Mouse (Mus musculus): Measurements from ENCODE around the gene Mrnip. TPM values are rescaled to one million over a fixed set of nuclear protein-coding genes. Genes with fewer than 3 reads are reported as not detected.

The Mrnip gene
- polyA plus RNA-seq, 1 experiment: 0.79 TPM

- no peaks in the 10 kb centered on the region for H3K27me3 ChIP-seq (ENCODE audit: control insufficient read depth)
- peaks cover 22% of the 10 kb centered on the region for H3K36me3 ChIP-seq (ENCODE audit: control insufficient read depth)
- no peaks in the 10 kb centered on the region for H3K9me3 ChIP-seq (ENCODE audit: control insufficient read depth, low read length)
- peaks cover 27% of the 10 kb centered on the region for H3K4me1 ChIP-seq (ENCODE audit: control insufficient read depth)
- H3K4me3 ChIP-seq (replicated peaks): no peak overlapping the region
- TF ChIP-seq GATA1 (IDR thresholded peaks at IDR 0.05; ENCODE audit: low read length) (no peak), TAL1 (IDR thresholded peaks at IDR 0.05; ENCODE audit: low read length) (no peak)
Observed at GRCm38 (mm10) chr11:50177111-50177510, 2.9 kb downstream of the Mrnip start.

GRCm38 (mm10) chr11:50178532-50179488 lies 4.6 kb downstream of the Mrnip start:
- Histone ChIP-seq H3K27me3 (ENCODE audit: control insufficient read depth) (no peaks in the 10 kb centered on the region), H3K4me3 (replicated peaks) (no peak overlapping the region), H3K4me1 (ENCODE audit: control insufficient read depth) (peaks cover 34% of the 10 kb centered on the region), H3K9me3 (ENCODE audit: control insufficient read depth, low read length) (no peaks in the 10 kb centered on the region), H3K36me3 (ENCODE audit: control insufficient read depth) (peaks cover 30% of the 10 kb centered on the region)
- TF ChIP-seq TAL1 (IDR thresholded peaks at IDR 0.05; ENCODE audit: low read length) (no peak), GATA1 (IDR thresholded peaks at IDR 0.05; ENCODE audit: low read length) (no peak)

GRCm38 (mm10) chr11:50180478-50181231 lies 6.4 kb downstream of the Mrnip start:
- Histone ChIP-seq H3K4me3 (replicated peaks) (no peak overlapping the region), H3K27me3 (ENCODE audit: control insufficient read depth) (no peaks in the 10 kb centered on the region), H3K36me3 (ENCODE audit: control insufficient read depth) (peaks cover 31% of the 10 kb centered on the region), H3K9me3 (ENCODE audit: control insufficient read depth, low read length) (no peaks in the 10 kb centered on the region), H3K4me1 (ENCODE audit: control insufficient read depth) (peaks cover 21% of the 10 kb centered on the region)
- TF ChIP-seq TAL1 (IDR thresholded peaks at IDR 0.05; ENCODE audit: low read length): no peak
- TF ChIP-seq GATA1 (IDR thresholded peaks at IDR 0.05; ENCODE audit: low read length): no peak

GRCm38 (mm10) chr11:50182702-50183101 lies 8.5 kb downstream of the Mrnip start:
- peaks cover 24% of the 10 kb centered on the region for H3K36me3 ChIP-seq (ENCODE audit: control insufficient read depth)
- no peaks in the 10 kb centered on the region for H3K27me3 ChIP-seq (ENCODE audit: control insufficient read depth)
- TF ChIP-seq TAL1 (IDR thresholded peaks at IDR 0.05; ENCODE audit: low read length) (no peak), GATA1 (IDR thresholded peaks at IDR 0.05; ENCODE audit: low read length) (no peak)
- H3K4me3 ChIP-seq (replicated peaks): no peak overlapping the region
- no peaks in the 10 kb centered on the region for H3K9me3 ChIP-seq (ENCODE audit: control insufficient read depth, low read length)
- H3K4me1 ChIP-seq (ENCODE audit: control insufficient read depth): peaks cover 10% of the 10 kb centered on the region

GRCm38 (mm10) chr11:50184788-50185187 lies 10.5 kb downstream of the Mrnip start:
- no peak for TF ChIP-seq GATA1 (IDR thresholded peaks at IDR 0.05; ENCODE audit: low read length)
- no peak for TF ChIP-seq TAL1 (IDR thresholded peaks at IDR 0.05; ENCODE audit: low read length)
- H3K9me3 ChIP-seq (ENCODE audit: control insufficient read depth, low read length): no peaks in the 10 kb centered on the region
- peaks cover 8% of the 10 kb centered on the region for H3K4me1 ChIP-seq (ENCODE audit: control insufficient read depth)
- no peaks in the 10 kb centered on the region for H3K27me3 ChIP-seq (ENCODE audit: control insufficient read depth)
- peaks cover 11% of the 10 kb centered on the region for H3K36me3 ChIP-seq (ENCODE audit: control insufficient read depth)
- no peak overlapping the region for H3K4me3 ChIP-seq (replicated peaks)

- peaks cover 11% of the 10 kb centered on the region for H3K36me3 ChIP-seq (ENCODE audit: control insufficient read depth)
Observed at GRCm38 (mm10) chr11:50188682-50189081, 14.4 kb downstream of the Mrnip start.

GRCm38 (mm10) chr11:50190362-50190761 lies 16.1 kb downstream of the Mrnip start:
- no peaks in the 10 kb centered on the region for H3K9me3 ChIP-seq (ENCODE audit: control insufficient read depth, low read length)
- no peaks in the 10 kb centered on the region for H3K27me3 ChIP-seq (ENCODE audit: control insufficient read depth)
- no peak for TF ChIP-seq GATA1 (IDR thresholded peaks at IDR 0.05; ENCODE audit: low read length)
- no peak for TF ChIP-seq TAL1 (IDR thresholded peaks at IDR 0.05; ENCODE audit: low read length)
- H3K36me3 ChIP-seq (ENCODE audit: control insufficient read depth): peaks cover 20% of the 10 kb centered on the region
- no peaks in the 10 kb centered on the region; the same call in 1 of the 2 replicates for H3K4me1 ChIP-seq (ENCODE audit: control insufficient read depth)
- H3K4me3 ChIP-seq (replicated peaks): no peak overlapping the region

More at GRCm38 (mm10) chr11:50188682-50189081, 14.4 kb downstream of the Mrnip start:
- TF ChIP-seq GATA1 (IDR thresholded peaks at IDR 0.05; ENCODE audit: low read length): no peak
- TF ChIP-seq TAL1 (IDR thresholded peaks at IDR 0.05; ENCODE audit: low read length): no peak
- H3K9me3 ChIP-seq (ENCODE audit: control insufficient read depth, low read length): no peaks in the 10 kb centered on the region
- H3K27me3 ChIP-seq (ENCODE audit: control insufficient read depth): no peaks in the 10 kb centered on the region
- peaks cover 2% of the 10 kb centered on the region; the same call in 1 of the 2 replicates for H3K4me1 ChIP-seq (ENCODE audit: control insufficient read depth)
- H3K4me3 ChIP-seq (replicated peaks): no peak overlapping the region

- H3K9me3 ChIP-seq (ENCODE audit: control insufficient read depth, low read length): no peaks in the 10 kb centered on the region
- H3K4me1 ChIP-seq (ENCODE audit: control insufficient read depth): peaks cover 2% of the 10 kb centered on the region; the same call in 1 of the 2 replicates
- H3K36me3 ChIP-seq (ENCODE audit: control insufficient read depth): peaks cover 28% of the 10 kb centered on the region
- TF ChIP-seq GATA1 (IDR thresholded peaks at IDR 0.05; ENCODE audit: low read length) (no peak), TAL1 (IDR thresholded peaks at IDR 0.05; ENCODE audit: low read length) (no peak)
- H3K27me3 ChIP-seq (ENCODE audit: control insufficient read depth): no peaks in the 10 kb centered on the region
- H3K4me3 ChIP-seq (replicated peaks): no peak overlapping the region
Observed at GRCm38 (mm10) chr11:50192278-50192677, 18.0 kb downstream of the Mrnip start.

GRCm38 (mm10) chr11:50194070-50194469 lies 19.8 kb downstream of the Mrnip start:
- TF ChIP-seq GATA1 (IDR thresholded peaks at IDR 0.05; ENCODE audit: low read length) (no peak), TAL1 (IDR thresholded peaks at IDR 0.05; ENCODE audit: low read length) (no peak)
- peaks cover 2% of the 10 kb centered on the region; the same call in 1 of the 2 replicates for H3K4me1 ChIP-seq (ENCODE audit: control insufficient read depth)
- no peaks in the 10 kb centered on the region for H3K27me3 ChIP-seq (ENCODE audit: control insufficient read depth)
- peaks cover 46% of the 10 kb centered on the region for H3K36me3 ChIP-seq (ENCODE audit: control insufficient read depth)
- no peaks in the 10 kb centered on the region for H3K9me3 ChIP-seq (ENCODE audit: control insufficient read depth, low read length)
- H3K4me3 ChIP-seq (replicated peaks): no peak overlapping the region
